Mouse (Mus musculus) heart, adult 18-20 months (tissue): ENCODE measurements at regions not wholly inside any gene's neighbourhood (a gene's known extent, or its start where the extent isn't known, plus 50 kb on each side); places are given as distances from the start of the nearest gene placed in this dataset.
A peak's percentile ranks its signal among the peaks of the same experiment; 100 is the strongest.

Experiments
- DNase-seq, 2 experiments: peaks; one replicate each; pipeline ENCODE4 v3.0.0; 2021 to 2022; ENCODE audit warnings: mixed read lengths in 1 of 2

- DNase-seq: peak; percentile 27 to 58
Observed at GRCm38 (mm10) chr6:44567366-44567765, 491.8 kb upstream of the Cntnap2 start.

GRCm38 (mm10) chr6:44568937-44569336 is 490.2 kb upstream of the Cntnap2 start:
- peak in 1 of 2 experiments; percentile 38 for DNase-seq

GRCm38 (mm10) chr6:44590141-44590540 is 469.0 kb upstream of the Cntnap2 start:
- no peak for DNase-seq
